ENCODE assay signal across 20 mouse cellular contexts in the genomic region with DNA sequence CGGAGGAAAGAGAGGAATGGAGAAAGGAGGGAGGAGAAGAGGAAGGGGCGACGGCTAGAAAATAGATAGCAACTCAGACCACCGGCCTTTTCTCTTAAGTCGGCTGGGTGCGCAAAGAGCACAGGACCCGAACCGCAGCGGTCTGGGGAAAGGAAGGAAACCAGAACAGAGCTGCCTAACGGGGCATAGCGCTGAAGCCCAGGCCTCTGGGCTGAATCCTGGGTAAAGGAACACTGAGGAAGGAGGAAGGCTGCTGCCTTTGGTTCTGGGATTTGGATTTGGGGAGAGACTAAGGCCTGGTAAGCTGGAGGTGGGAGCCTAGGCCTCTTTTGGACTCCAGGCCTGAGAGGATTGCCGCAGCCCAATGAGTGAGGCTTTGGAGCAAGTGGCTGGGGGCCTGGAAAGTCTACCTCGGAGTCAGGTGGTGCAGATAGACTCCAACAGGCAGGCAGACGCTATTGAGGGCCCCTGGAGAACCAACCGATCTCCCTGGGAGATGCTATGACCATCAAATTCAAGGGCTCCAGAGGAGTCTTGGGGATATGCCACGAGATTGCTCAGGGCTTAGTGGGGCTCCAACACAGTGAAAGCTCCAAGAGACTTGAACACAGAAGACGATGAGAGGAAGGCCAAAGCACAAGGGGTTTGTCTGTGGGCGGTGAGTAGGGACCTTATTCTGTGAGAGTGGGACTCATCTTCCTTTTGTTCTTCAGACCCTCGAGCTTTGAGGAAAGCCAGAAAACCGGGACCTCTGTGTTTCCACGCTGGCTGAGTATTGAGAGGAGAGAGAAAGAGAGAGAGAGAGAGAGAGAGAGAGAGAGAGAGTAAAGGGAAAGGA. TPM values are rescaled to one million over a fixed set of nuclear protein-coding genes. Genes with fewer than 3 reads are reported as not detected.
A peak's percentile ranks its signal among the peaks of the same experiment; 100 is the strongest.
DNase-seq lines count a peak whose midpoint lies in the region; ATAC-seq lines count a peak whose summit lies in the region.
"Had no signal": no experiment of that assay in that cellular context is flagged by ENCODE, and none has a peak within 500 bp of the region (broad histone marks: within the 10 kb centered on the region; RNA-seq: fewer than 3 reads in every experiment).

No protein-coding gene starts in this region.

- 3% methylated on average over 21 of the region's 21 CpGs for WGBS in kidney, embryonic 16.5 days
- 3% methylated on average over 21 of the region's 21 CpGs for WGBS in intestine, embryonic 16.5 days
- WGBS in neural tube, embryonic 12.5 days: under 1% methylated on average over 21 of the region's 21 CpGs

- no peaks in the 10 kb centered on the region for H3K9me3 ChIP-seq in kidney, embryonic 16.5 days (ENCODE audit: low read length)
- no peaks in the 10 kb centered on the region for H3K9me3 ChIP-seq in intestine, embryonic 16.5 days (ENCODE audit: control insufficient read depth, low read length)
- H3K9me3 ChIP-seq in neural tube, embryonic 12.5 days: no peaks in the 10 kb centered on the region
- H3K9me3 ChIP-seq: forebrain, embryonic 15.5 days; midbrain, embryonic 12.5 days had no signal

- H3K4me2 ChIP-seq in kidney, embryonic 16.5 days (replicated peaks; ENCODE audit: low read depth, low read length): peak overlapping the region; percentile 61
- H3K4me2 ChIP-seq in intestine, embryonic 16.5 days (ENCODE audit: low read depth, low read length): no peak overlapping the region
- peak overlapping the region; percentile 53 for H3K4me2 ChIP-seq in neural tube, embryonic 12.5 days (replicated peaks)
- H3K4me2 ChIP-seq: forebrain, embryonic 15.5 days; midbrain, embryonic 12.5 days had no signal

- peak overlapping the region; percentile 92 for H3K27ac ChIP-seq in kidney, embryonic 16.5 days (ENCODE audit: low read length)
- H3K27ac ChIP-seq in intestine, embryonic 16.5 days (ENCODE audit: low read length): no peak overlapping the region
- H3K27ac ChIP-seq in neural tube, embryonic 12.5 days: peak overlapping the region; percentile 53; the same call in 1 of the 2 replicates
- H3K27ac ChIP-seq: forebrain, embryonic 15.5 days; midbrain, embryonic 12.5 days had no signal

- no peak for ATAC-seq in kidney, embryonic 16.5 days (ENCODE audit: low FRiP score, low TSS enrichment)
- no peak for ATAC-seq in intestine, embryonic 16.5 days
- no peak for ATAC-seq in neural tube, embryonic 12.5 days (ENCODE audit: low FRiP score, low read depth)
- ATAC-seq: forebrain, embryonic 15.5 days; hindbrain, embryonic 16.5 days had no signal

- intact Hi-C loops in left cerebral cortex, postnatal 25 days (cut with DNase I): no loop called here

- peaks cover 32% of the 10 kb centered on the region for H3K4me1 ChIP-seq in kidney, embryonic 16.5 days (ENCODE audit: insufficient read depth, low read length)
- H3K4me1 ChIP-seq in intestine, embryonic 16.5 days (ENCODE audit: control insufficient read depth, insufficient read depth, low read length): peaks cover 12% of the 10 kb centered on the region
- peaks cover 12% of the 10 kb centered on the region for H3K4me1 ChIP-seq in neural tube, embryonic 12.5 days

- H3K9ac ChIP-seq in kidney, embryonic 16.5 days (replicated peaks; ENCODE audit: low read length): peak overlapping the region; percentile 89
- no peak overlapping the region for H3K9ac ChIP-seq in intestine, embryonic 16.5 days (ENCODE audit: low read depth, low read length)
- H3K9ac ChIP-seq in neural tube, embryonic 12.5 days: peak overlapping the region; percentile 53
- H3K9ac ChIP-seq: forebrain, embryonic 15.5 days; midbrain, embryonic 12.5 days had no signal

- H3K36me3 ChIP-seq in kidney, embryonic 16.5 days (ENCODE audit: insufficient read depth, low read length): no peaks in the 10 kb centered on the region
- no peaks in the 10 kb centered on the region for H3K36me3 ChIP-seq in intestine, embryonic 16.5 days (ENCODE audit: control insufficient read depth, insufficient read depth, low read length)
- no peaks in the 10 kb centered on the region for H3K36me3 ChIP-seq in neural tube, embryonic 12.5 days
- H3K36me3 ChIP-seq: forebrain, embryonic 15.5 days; midbrain, embryonic 12.5 days had no signal

- peak overlapping the region; percentile 63 for H3K4me3 ChIP-seq in kidney, embryonic 16.5 days (ENCODE audit: low read length)
- H3K4me3 ChIP-seq in intestine, embryonic 16.5 days (ENCODE audit: low read length): peak overlapping the region; percentile 34; the same call in 1 of the 2 replicates
- H3K4me3 ChIP-seq in neural tube, embryonic 12.5 days: peak overlapping the region; percentile 50
- H3K4me3 ChIP-seq: forebrain, embryonic 15.5 days had no signal

- no peak for DNase-seq in kidney, adult 18-20 months
- peak; percentile 56 for DNase-seq in ZHBTc4 (ENCODE audit: low read depth, low spot score)
- no peak for DNase-seq in left cerebral cortex, postnatal 25 days (ENCODE audit: low spot score in 2 of 2)
- no peak for DNase-seq in thymus, postnatal 0 days (ENCODE audit: low spot score)
- DNase-seq: adrenal gland, postnatal 25 days; cerebellum, adult 9-10 months; heart, postnatal 10 days; layer of hippocampus, adult 9-11 months; lung, postnatal 36 days; right cerebral cortex, postnatal 4 days had no signal

- H3K27me3 ChIP-seq in kidney, embryonic 16.5 days (ENCODE audit: insufficient read depth, low read length): peaks cover 20% of the 10 kb centered on the region
- H3K27me3 ChIP-seq in intestine, embryonic 16.5 days (replicated peaks; ENCODE audit: control insufficient read depth, insufficient read depth, low read length): peaks cover 91% of the 10 kb centered on the region
- H3K27me3 ChIP-seq in neural tube, embryonic 12.5 days (replicated peaks): peaks cover 98% of the 10 kb centered on the region

RNA-seq across cellular contexts. Expression of a gene that starts 1.4 kb away (rescaled TPM):
- 13.9 and 17.9 TPM in 2 replicates for polyA plus RNA-seq in kidney, embryonic 16.5 days (2015; fragmentation: Nextera tagmentation; extraction: Ambion mirVana)
- polyA plus RNA-seq in intestine, embryonic 16.5 days (2015; fragmentation: Nextera tagmentation; extraction: Ambion mirVana): 0.69 and 1.1 TPM in 2 replicates
- 19.1 and 25.2 TPM in 2 replicates for polyA plus RNA-seq in neural tube, embryonic 12.5 days (2016; fragmentation: Nextera tagmentation; extraction: Ambion mirVana)
- total RNA-seq in left cerebral cortex, postnatal 25 days (2021): not detected
- not detected in 2 replicates for polyA plus RNA-seq in thymus, postnatal 0 days (2015; fragmentation: Nextera tagmentation; extraction: Ambion mirVana)
- total RNA-seq: adrenal gland, postnatal 25 days; gastrocnemius, adult 18-20 months; heart, adult 8-10 months; heart, postnatal 10 days; left cerebral cortex, postnatal 10 days had no signal
- polyA plus RNA-seq: forebrain, embryonic 15.5 days; hindbrain, embryonic 16.5 days; liver, embryonic 16.5 days; midbrain, embryonic 12.5 days had no signal

RNA-seq across cellular contexts. Expression of a gene that starts 6.0 kb away (rescaled TPM):
- 4.5 and 4.7 TPM in 2 replicates for polyA plus RNA-seq in kidney, embryonic 16.5 days (2015; fragmentation: Nextera tagmentation; extraction: Ambion mirVana)
- 0.32 and 0.60 TPM in 2 replicates for polyA plus RNA-seq in intestine, embryonic 16.5 days (2015; fragmentation: Nextera tagmentation; extraction: Ambion mirVana)
- 4.1 and 8.0 TPM in 2 replicates for polyA plus RNA-seq in neural tube, embryonic 12.5 days (2016; fragmentation: Nextera tagmentation; extraction: Ambion mirVana)
- not detected for total RNA-seq in left cerebral cortex, postnatal 25 days (2021)
- polyA plus RNA-seq in thymus, postnatal 0 days (2015; fragmentation: Nextera tagmentation; extraction: Ambion mirVana): not detected in 2 replicates
- total RNA-seq: adrenal gland, postnatal 25 days; gastrocnemius, adult 18-20 months; heart, adult 8-10 months; heart, postnatal 10 days; left cerebral cortex, postnatal 10 days had no signal
- polyA plus RNA-seq: forebrain, embryonic 15.5 days; hindbrain, embryonic 16.5 days; liver, embryonic 16.5 days; midbrain, embryonic 12.5 days had no signal

RNA-seq across cellular contexts. Expression of a gene that starts 10.9 kb away (rescaled TPM):
- 33.5 and 38.5 TPM in 2 replicates for polyA plus RNA-seq in kidney, embryonic 16.5 days (2015; fragmentation: Nextera tagmentation; extraction: Ambion mirVana)
- polyA plus RNA-seq in intestine, embryonic 16.5 days (2015; fragmentation: Nextera tagmentation; extraction: Ambion mirVana): 3.7 and 4.4 TPM in 2 replicates
- polyA plus RNA-seq in neural tube, embryonic 12.5 days (2016; fragmentation: Nextera tagmentation; extraction: Ambion mirVana): 48.9 and 49.0 TPM in 2 replicates
- not detected for total RNA-seq in left cerebral cortex, postnatal 25 days (2021)
- polyA plus RNA-seq in thymus, postnatal 0 days (2015; fragmentation: Nextera tagmentation; extraction: Ambion mirVana): 0.14 TPM in 1 of 2 replicates, not detected in the other
- total RNA-seq: adrenal gland, postnatal 25 days; heart, postnatal 10 days; left cerebral cortex, postnatal 10 days had no signal
- polyA plus RNA-seq: forebrain, embryonic 15.5 days; hindbrain, embryonic 16.5 days; liver, embryonic 16.5 days; midbrain, embryonic 12.5 days had no signal

RNA-seq across cellular contexts. Expression of a gene that starts 12.7 kb away (rescaled TPM):
- polyA plus RNA-seq in kidney, embryonic 16.5 days (2015; fragmentation: Nextera tagmentation; extraction: Ambion mirVana): 0.24 and 0.36 TPM in 2 replicates
- polyA plus RNA-seq in intestine, embryonic 16.5 days (2015; fragmentation: Nextera tagmentation; extraction: Ambion mirVana): 0.18 and 0.32 TPM in 2 replicates
- polyA plus RNA-seq in neural tube, embryonic 12.5 days (2016; fragmentation: Nextera tagmentation; extraction: Ambion mirVana): 0.57 and 2.5 TPM in 2 replicates
- total RNA-seq in left cerebral cortex, postnatal 25 days (2021): not detected
- polyA plus RNA-seq in thymus, postnatal 0 days (2015; fragmentation: Nextera tagmentation; extraction: Ambion mirVana): not detected in 2 replicates
- total RNA-seq: adrenal gland, postnatal 25 days; gastrocnemius, adult 18-20 months; heart, adult 8-10 months; heart, postnatal 10 days; left cerebral cortex, postnatal 10 days had no signal
- polyA plus RNA-seq: forebrain, embryonic 15.5 days; hindbrain, embryonic 16.5 days; liver, embryonic 16.5 days; midbrain, embryonic 12.5 days had no signal

RNA-seq across cellular contexts. Expression of a gene that starts 16.7 kb away (rescaled TPM):
- polyA plus RNA-seq in kidney, embryonic 16.5 days (2015; fragmentation: Nextera tagmentation; extraction: Ambion mirVana): 38.2 and 38.4 TPM in 2 replicates
- 1.8 and 2.5 TPM in 2 replicates for polyA plus RNA-seq in intestine, embryonic 16.5 days (2015; fragmentation: Nextera tagmentation; extraction: Ambion mirVana)
- polyA plus RNA-seq in neural tube, embryonic 12.5 days (2016; fragmentation: Nextera tagmentation; extraction: Ambion mirVana): 34.4 and 36.8 TPM in 2 replicates
- total RNA-seq in left cerebral cortex, postnatal 25 days (2021): not detected
- polyA plus RNA-seq in thymus, postnatal 0 days (2015; fragmentation: Nextera tagmentation; extraction: Ambion mirVana): 0.28 and 0.52 TPM in 2 replicates
- total RNA-seq: left cerebral cortex, postnatal 10 days had no signal
- polyA plus RNA-seq: forebrain, embryonic 15.5 days; hindbrain, embryonic 16.5 days; liver, embryonic 16.5 days; midbrain, embryonic 12.5 days had no signal
